Mouse (Mus musculus) MEL (cell line): ENCODE measurements around the gene Calml3. TPM values are rescaled to one million over a fixed set of nuclear protein-coding genes. Genes with fewer than 3 reads are reported as not detected.

Source experiments
- DNase-seq: peaks from one replicate; pipeline ENCODE4 v3.0.0; 2011; ENCODE audit warnings: low read depth, low spot score
- H3K27ac ChIP-seq: 2 replicates; pipeline ENCODE4 v1.5.1; 2012; ENCODE audit warnings: low read depth, mild to moderate bottlenecking, control low read depth, low read length, moderate library complexity; ENCODE audit not compliant: control insufficient read depth
- H3K27me3 ChIP-seq, 2 experiments: fragments of 150-350 bp in 1 of 2; sonication (generic) in 1 of 2; 2 replicates each; pipeline ENCODE4 v1.6.1; 2012; ENCODE audit warnings: low read length in 2 of 2, mild to moderate bottlenecking in 2 of 2, improper control_type of control experiment in 1 of 2, moderate library complexity in 1 of 2; ENCODE audit not compliant: insufficient read depth in 2 of 2, control insufficient read depth in 1 of 2
- H3K36me3 ChIP-seq, 2 experiments: 2 replicates each; pipeline ENCODE4 v1.6.1; 2012 to 2014; ENCODE audit warnings: low read length in 2 of 2, improper control_type of control experiment in 1 of 2, inconsistent platforms in 1 of 2, mild to moderate bottlenecking in 1 of 2; ENCODE audit not compliant: insufficient read depth in 2 of 2, control insufficient read depth in 1 of 2
- H3K4me1 ChIP-seq, 2 experiments: fragments of 150-350 bp in 1 of 2; sonication (generic) in 1 of 2; 2 replicates each; pipeline ENCODE4 v1.6.1; 2012; ENCODE audit warnings: low read length in 2 of 2, improper control_type of control experiment in 1 of 2, mild to moderate bottlenecking in 1 of 2; ENCODE audit not compliant: insufficient read depth in 2 of 2, control insufficient read depth in 1 of 2
- H3K4me3 ChIP-seq, 2 experiments: fragments of 150-350 bp in 1 of 2; sonication (generic) in 1 of 2; 2 replicates each; pipeline ENCODE4 v1.5.1; 2012; ENCODE audit warnings: low read depth in 2 of 2, low read length in 2 of 2, mild to moderate bottlenecking in 2 of 2, moderate library complexity in 2 of 2, control low read depth in 1 of 2, improper control_type of control experiment in 1 of 2; ENCODE audit not compliant: control insufficient read depth in 1 of 2, insufficient read depth in 1 of 2
- H3K79me2 ChIP-seq: 2 replicates; pipeline ENCODE4 v1.6.1; 2012; ENCODE audit warnings: mild to moderate bottlenecking, low read length, moderate library complexity; ENCODE audit not compliant: control insufficient read depth, poor library complexity, insufficient read depth
- H3K9ac ChIP-seq: 2 replicates; pipeline ENCODE4 v1.6.1; 2012; ENCODE audit warnings: low read depth, mild to moderate bottlenecking, control low read depth, low read length, moderate library complexity; ENCODE audit not compliant: control insufficient read depth, poor library complexity, severe bottlenecking
- H3K9me3 ChIP-seq: fragments of 150-350 bp; sonication (generic); replicated peaks from 2 replicates; pipeline ENCODE4 v1.6.1; 2012; ENCODE audit warnings: mild to moderate bottlenecking, low read length, improper control_type of control experiment, moderate library complexity; ENCODE audit not compliant: insufficient read depth
- CTCF ChIP-seq, 3 experiments: IDR thresholded peaks in 2 of 3; conservative IDR thresholded peaks in 1 of 3; 2 replicates each; pipeline ENCODE4 v1.5.1; 2011 to 2012; ENCODE audit warnings: low read length in 3 of 3, low read depth in 2 of 3, mild to moderate bottlenecking in 2 of 3, improper control_type of control experiment in 1 of 3, inconsistent platforms in 1 of 3, mixed read lengths in 1 of 3, moderate library complexity in 1 of 3; ENCODE audit not compliant: control insufficient read depth in 1 of 3, insufficient read depth in 1 of 3, poor library complexity in 1 of 3, severe bottlenecking in 1 of 3
- ELF1 ChIP-seq: IDR thresholded peaks from 2 replicates; pipeline ENCODE4 v1.6.1; 2014; ENCODE audit warnings: low read depth, mild to moderate bottlenecking, inconsistent platforms, low read length, improper control_type of control experiment, moderate library complexity
- ETS1 ChIP-seq: IDR thresholded peaks from 2 replicates; pipeline ENCODE4 v1.6.1; 2012; ENCODE audit warnings: low read depth, mild to moderate bottlenecking, inconsistent platforms, low read length, improper control_type of control experiment, moderate library complexity
- HCFC1 ChIP-seq: IDR thresholded peaks from 2 replicates; pipeline ENCODE4 v1.6.1; 2012; ENCODE audit warnings: low read depth, mild to moderate bottlenecking, inconsistent platforms, low read length, improper control_type of control experiment, moderate library complexity
- KAT2A ChIP-seq: conservative IDR thresholded peaks from 2 replicates; pipeline ENCODE4 v1.6.1; 2012; ENCODE audit warnings: low read depth, low read length, improper control_type of control experiment, inconsistent platforms
- MAX ChIP-seq: IDR thresholded peaks from 2 replicates; pipeline ENCODE4 v1.6.1; 2011; ENCODE audit warnings: low read length, improper control_type of control experiment
- MAZ ChIP-seq: IDR thresholded peaks from 2 replicates; pipeline ENCODE4 v1.6.1; 2012; ENCODE audit warnings: low read depth, mild to moderate bottlenecking, inconsistent platforms, low read length, improper control_type of control experiment
- MEF2A ChIP-seq: IDR thresholded peaks from 2 replicates; pipeline ENCODE4 v1.6.1; 2014; ENCODE audit warnings: low read depth, mild to moderate bottlenecking, inconsistent platforms, low read length, improper control_type of control experiment; ENCODE audit not compliant: poor library complexity, insufficient replicate concordance, severe bottlenecking; ENCODE audit errors: extremely low read depth
- NRF1 ChIP-seq: IDR thresholded peaks from 2 replicates; pipeline ENCODE4 v1.6.1; 2014; ENCODE audit warnings: low read depth, mild to moderate bottlenecking, inconsistent platforms, low read length, improper control_type of control experiment, moderate library complexity; ENCODE audit not compliant: poor library complexity, insufficient read depth, severe bottlenecking
- POLR2AphosphoS5 ChIP-seq: IDR thresholded peaks from 2 replicates; pipeline ENCODE4 v1.6.1; 2012; ENCODE audit warnings: low read depth, borderline replicate concordance, mild to moderate bottlenecking, inconsistent platforms, low read length, moderate library complexity, mixed read lengths
- SIN3A ChIP-seq: IDR thresholded peaks from 2 replicates; pipeline ENCODE4 v1.6.1; 2012; ENCODE audit warnings: low read length, improper control_type of control experiment, inconsistent platforms
- TAL1 ChIP-seq: IDR thresholded peaks from 2 replicates; pipeline ENCODE4 v1.6.1; 2012; ENCODE audit warnings: mild to moderate bottlenecking, inconsistent platforms, low read length, moderate library complexity, mixed read lengths
- TBP ChIP-seq: IDR thresholded peaks from 2 replicates; pipeline ENCODE4 v1.8.0; 2011; ENCODE audit warnings: low read depth, low read length, improper control_type of control experiment
- TCF12 ChIP-seq: IDR thresholded peaks from 2 replicates; pipeline ENCODE4 v1.6.1; 2014; ENCODE audit warnings: low read depth, mild to moderate bottlenecking, inconsistent platforms, low read length, improper control_type of control experiment, moderate library complexity
- USF1 ChIP-seq: IDR thresholded peaks from 2 replicates; pipeline ENCODE4 v1.6.1; 2014; ENCODE audit warnings: low read depth, mild to moderate bottlenecking, inconsistent platforms, low read length, improper control_type of control experiment, moderate library complexity
- USF2 ChIP-seq, 2 experiments: IDR thresholded peaks; 2 replicates each; pipeline ENCODE4 v1.6.1; 2011 to 2012; ENCODE audit warnings: improper control_type of control experiment in 2 of 2, low read length in 2 of 2, borderline replicate concordance in 1 of 2, inconsistent platforms in 1 of 2, low read depth in 1 of 2, mild to moderate bottlenecking in 1 of 2; ENCODE audit not compliant: insufficient read depth in 1 of 2
- ZC3H11A ChIP-seq: IDR thresholded peaks from 2 replicates; pipeline ENCODE4 v1.6.1; 2012; ENCODE audit warnings: low read depth, mild to moderate bottlenecking, inconsistent platforms, low read length, improper control_type of control experiment
- ZKSCAN1 ChIP-seq: IDR thresholded peaks from 2 replicates; pipeline ENCODE4 v1.6.1; 2012; ENCODE audit warnings: low read depth, mild to moderate bottlenecking, inconsistent platforms, low read length, improper control_type of control experiment, moderate library complexity
- ZMIZ1 ChIP-seq: IDR thresholded peaks from 2 replicates; pipeline ENCODE4 v1.6.1; 2012; ENCODE audit warnings: low read depth, mild to moderate bottlenecking, inconsistent platforms, low read length, improper control_type of control experiment, moderate library complexity
- ZNF384 ChIP-seq: IDR thresholded peaks from 2 replicates; pipeline ENCODE4 v1.6.1; 2012; ENCODE audit warnings: low read depth, mild to moderate bottlenecking, inconsistent platforms, low read length, improper control_type of control experiment
- polyA plus RNA-seq, 2 experiments: library from polyadenylated mRNA; stranded (reverse) in 1 of 2; unstranded in 1 of 2; fragments of >175 nt in 1 of 2; fragments of >200 nt in 1 of 2; gene quantifications; 2 replicates each; pipeline versions ENCODE4 v1.2.1 to v1.2.4; 2012; ENCODE audit warnings: low replicate concordance in 2 of 2, low read depth in 1 of 2; ENCODE audit not compliant: insufficient read length in 2 of 2, insufficient read depth in 1 of 2, missing spikeins in 1 of 2
- total RNA-seq: library from RNA; depleted of rRNA; stranded (reverse); fragments of 300-350 nt; gene quantifications from 2 replicates; pipeline ENCODE4 v1.2.3, GENCODE M21; 2012

The Calml3 gene
- total and polyA plus RNA-seq, 3 experiments, result not detected

- H3K9ac ChIP-seq, result no peak overlapping the region
- H3K79me2 ChIP-seq, result no peaks in the 10 kb centered on the region
- TF ChIP-seq USF1 (no peak), HCFC1 (no peak), ELF1 (no peak), ETS1 (no peak), ZC3H11A (no peak), KAT2A (no peak), MAZ (no peak), CTCF (IDR thresholded peaks at IDR 0.05 in 2 of 3, conservative IDR thresholded peaks at IDR 0.05 in 1 of 3; ENCODE audit: control insufficient read depth in 1 of 3, insufficient read depth in 1 of 3, low read depth in 2 of 3, low read length in 3 of 3, poor library complexity in 1 of 3, severe bottlenecking in 1 of 3) (no peak), NRF1 (no peak), ZMIZ1 (no peak), USF2 (IDR thresholded peaks at IDR 0.05; ENCODE audit: borderline replicate concordance in 1 of 2, insufficient read depth in 1 of 2, low read depth in 1 of 2, low read length in 2 of 2) (no peak), ZNF384 (no peak), TCF12 (no peak), ZKSCAN1 (no peak), POLR2AphosphoS5 (no peak), MEF2A (no peak), SIN3A (no peak)
- H3K27ac ChIP-seq, result no peak overlapping the region
- DNase-seq, result no peak
- no peaks in the 10 kb centered on the region for H3K36me3 ChIP-seq
- no peaks in the 10 kb centered on the region for H3K4me1 ChIP-seq
- no peaks in the 10 kb centered on the region for H3K9me3 ChIP-seq
- no peak overlapping the region for H3K4me3 ChIP-seq
- peaks cover 0 to 1% of the 10 kb centered on the region in 2 experiments; a peak in 1 of 4 replicates for H3K27me3 ChIP-seq
These were observed 16.5 kb downstream of the Calml3 start for GRCm38 (mm10) chr13:3787644-3788043.

- no peaks in the 10 kb centered on the region for H3K79me2 ChIP-seq
- DNase-seq, result no peak
- no peaks in the 10 kb centered on the region for H3K36me3 ChIP-seq
- H3K4me3 ChIP-seq, result no peak overlapping the region
- H3K9me3 ChIP-seq, result no peaks in the 10 kb centered on the region
- TF ChIP-seq TBP (no peak), ZMIZ1 (no peak), SIN3A (no peak), MAX (no peak), TAL1 (no peak)
- peaks cover 0 to 1% of the 10 kb centered on the region in 2 experiments; a peak in 1 of 4 replicates for H3K27me3 ChIP-seq
- no peaks in the 10 kb centered on the region for H3K4me1 ChIP-seq
- no peak overlapping the region for H3K9ac ChIP-seq
- no peak overlapping the region for H3K27ac ChIP-seq
These were observed 17.0 kb downstream of the Calml3 start for GRCm38 (mm10) chr13:3787102-3787501.
